9 mouse cellular contexts compared by ENCODE assay signal in genomic region chr9:101314036-101314435, GRCm38 (mm10).
DNase-seq lines count a peak whose midpoint lies in the region; ATAC-seq and TF ChIP-seq lines count a peak whose summit lies in the region.
"Had no signal": no experiment of that assay in that cellular context is flagged by ENCODE, and none has a peak within 500 bp of the region (broad histone marks: within the 10 kb centered on the region; RNA-seq: fewer than 3 reads in every experiment).

No protein-coding gene starts in this region.

- ATAC-seq in midbrain, embryonic 14.5 days (ENCODE audit: low FRiP score, low TSS enrichment), result no peak

- H3K9me3 ChIP-seq in ES-Bruce4 (replicated peaks; ENCODE audit: control insufficient read depth, insufficient read depth, low read length, poor library complexity, severe bottlenecking), result no peaks in the 10 kb centered on the region
- H3K9me3 ChIP-seq in midbrain, embryonic 14.5 days (ENCODE audit: control insufficient read depth, low read length), result no peaks in the 10 kb centered on the region
- H3K9me3 ChIP-seq: embryonic facial prominence, embryonic 13.5 days had no signal

- DNase-seq in heart, adult 8-10 months (ENCODE audit: low spot score), result peak; percentile 32
- no peak for DNase-seq in heart, postnatal 25 days (ENCODE audit: low spot score)
- peak; percentile 49 for DNase-seq in c-Kit-positive CD71-positive TER-119-positive erythroid progenitor cells, embryonic 14.5 days (ENCODE audit: low spot score)
- DNase-seq in frontal cortex, postnatal 25 days (ENCODE audit: low spot score in 2 of 2), result peak; percentile 10 to 57
- DNase-seq in left cerebral cortex, adult 11 months (ENCODE audit: low spot score), result peak; percentile 15
- DNase-seq in midbrain, embryonic 14.5 days, result peak; percentile 93
- peak; percentile 35 to 45 for DNase-seq in urinary bladder, postnatal 36 days (ENCODE audit: low spot score in 2 of 2)

- no peaks in the 10 kb centered on the region for H3K36me3 ChIP-seq in ES-Bruce4 (ENCODE audit: control insufficient read depth, insufficient read depth, low read length, poor library complexity, severe bottlenecking)
- H3K36me3 ChIP-seq in midbrain, embryonic 14.5 days (ENCODE audit: control insufficient read depth, insufficient read depth, low read length), result no peaks in the 10 kb centered on the region
- H3K36me3 ChIP-seq: embryonic facial prominence, embryonic 13.5 days had no signal

- H3K9ac ChIP-seq in ES-Bruce4 (ENCODE audit: low read depth, poor library complexity, severe bottlenecking), result no peak overlapping the region
- H3K9ac ChIP-seq in midbrain, embryonic 14.5 days (replicated peaks; ENCODE audit: low read length), result no peak overlapping the region
- H3K9ac ChIP-seq: embryonic facial prominence, embryonic 13.5 days had no signal

- H3K27ac ChIP-seq in ES-Bruce4 (ENCODE audit: insufficient read depth, low read length), result no peak overlapping the region
- H3K27ac ChIP-seq in midbrain, embryonic 14.5 days (replicated peaks; ENCODE audit: low read depth, low read length), result peak overlapping the region; percentile 49
- H3K27ac ChIP-seq: embryonic facial prominence, embryonic 13.5 days had no signal

- no peak overlapping the region for H3K4me2 ChIP-seq in midbrain, embryonic 14.5 days (ENCODE audit: low read length)
- H3K4me2 ChIP-seq: embryonic facial prominence, embryonic 13.5 days had no signal

- no peaks in the 10 kb centered on the region for H3K4me1 ChIP-seq in ES-Bruce4 (ENCODE audit: control insufficient read depth, insufficient read depth, low read length)
- H3K4me1 ChIP-seq in midbrain, embryonic 14.5 days (ENCODE audit: control insufficient read depth, insufficient read depth, low read length), result peaks cover 8% of the 10 kb centered on the region; the same call in 1 of the 2 replicates
- H3K4me1 ChIP-seq: embryonic facial prominence, embryonic 13.5 days had no signal

- peak; percentile 19 for TF ChIP-seq CTCF in ES-Bruce4 (IDR thresholded peaks at IDR 0.05; ENCODE audit: low read depth, low read length)

- TF ChIP-seq EP300 in ES-Bruce4 (IDR thresholded peaks at IDR 0.05; ENCODE audit: insufficient read depth, low read depth, low read length), result no peak

- no peaks in the 10 kb centered on the region for H3K27me3 ChIP-seq in ES-Bruce4 (ENCODE audit: control insufficient read depth, insufficient read depth, low read length, poor library complexity, severe bottlenecking)
- H3K27me3 ChIP-seq in midbrain, embryonic 14.5 days (ENCODE audit: control insufficient read depth, insufficient read depth, low read length), result no peaks in the 10 kb centered on the region
- H3K27me3 ChIP-seq: embryonic facial prominence, embryonic 13.5 days had no signal

- intact Hi-C loops in heart, postnatal 25 days (cut with DNase I), result loop anchor here (2.0 to 10.0 kb wide), 4 partner anchors 79 to 1041 kb away; partner anchors contain the start of gene Ephb1

- 26% methylated on average over 4 of the region's 4 CpGs for WGBS in midbrain, embryonic 14.5 days

- no peak overlapping the region for H3K4me3 ChIP-seq in ES-Bruce4 (ENCODE audit: low read depth, low read length)
- H3K4me3 ChIP-seq in midbrain, embryonic 14.5 days (replicated peaks; ENCODE audit: low read depth, low read length), result no peak overlapping the region
- H3K4me3 ChIP-seq: embryonic facial prominence, embryonic 13.5 days had no signal

- no peak for TF ChIP-seq POLR2A in ES-Bruce4 (IDR thresholded peaks at IDR 0.05; ENCODE audit: insufficient read depth, low read length)
